Mouse (Mus musculus) testis, adult 2 months (tissue): ENCODE data around the gene Kazn. TPM values are rescaled to one million over a fixed set of nuclear protein-coding genes. Genes with fewer than 3 reads are reported as not detected.

Experiments used
- H3K27ac ChIP-seq: fragments of 200-500 bp; 2 replicates; pipeline ENCODE4 v1.5.1; 2012; ENCODE audit warnings: low read depth, low read length; ENCODE audit not compliant: control insufficient read depth, insufficient read depth
- H3K27me3 ChIP-seq: fragments of 200-500 bp; 2 replicates; pipeline ENCODE4 v1.6.1; 2012; ENCODE audit warnings: mild to moderate bottlenecking, low read length, moderate library complexity; ENCODE audit not compliant: control insufficient read depth, insufficient read depth
- H3K36me3 ChIP-seq: fragments of 200-500 bp; 2 replicates; pipeline ENCODE4 v1.6.1; 2012; ENCODE audit warnings: mild to moderate bottlenecking, low read length; ENCODE audit not compliant: control insufficient read depth, insufficient read depth
- H3K4me1 ChIP-seq: fragments of 200-500 bp; 2 replicates; pipeline ENCODE4 v1.6.1; 2012; ENCODE audit warnings: low read length; ENCODE audit not compliant: control insufficient read depth, insufficient read depth
- H3K4me3 ChIP-seq: fragments of 200-500 bp; 2 replicates; pipeline ENCODE4 v1.5.1; 2012; ENCODE audit warnings: low read depth, mild to moderate bottlenecking, low read length, moderate library complexity, mixed read lengths; ENCODE audit not compliant: control insufficient read depth
- CTCF ChIP-seq: fragments of 200-500 bp; IDR thresholded peaks from 2 replicates; pipeline ENCODE4 v1.5.1; 2012; ENCODE audit warnings: low read depth, mild to moderate bottlenecking, inconsistent platforms, low read length, moderate library complexity; ENCODE audit not compliant: control insufficient read depth, insufficient read depth, insufficient replicate concordance
- POLR2A ChIP-seq: fragments of 200-500 bp; IDR thresholded peaks from 2 replicates; pipeline ENCODE4 v1.6.1; 2012; ENCODE audit warnings: low read depth, mild to moderate bottlenecking, inconsistent platforms, low read length, moderate library complexity; ENCODE audit not compliant: control insufficient read depth
- polyA plus RNA-seq: library from polyadenylated mRNA; depleted of rRNA; stranded (reverse); fragments of >200 nt; gene quantifications from 2 replicates; pipeline ENCODE4 v1.2.3, GENCODE M21; 2012

Gene Kazn
- polyA plus RNA-seq, 1 experiment = 9.6 TPM

GRCm38 (mm10) chr4:142223898-142224645 is 15.1 kb downstream of the Kazn start:
- TF ChIP-seq POLR2A = no peak
- no peak for TF ChIP-seq CTCF
- H3K27me3 ChIP-seq = no peaks in the 10 kb centered on the region
- peaks cover 6% of the 10 kb centered on the region for H3K4me1 ChIP-seq
- no peaks in the 10 kb centered on the region for H3K36me3 ChIP-seq
- no peak overlapping the region for H3K27ac ChIP-seq
- H3K4me3 ChIP-seq = no peak overlapping the region

DNA sequence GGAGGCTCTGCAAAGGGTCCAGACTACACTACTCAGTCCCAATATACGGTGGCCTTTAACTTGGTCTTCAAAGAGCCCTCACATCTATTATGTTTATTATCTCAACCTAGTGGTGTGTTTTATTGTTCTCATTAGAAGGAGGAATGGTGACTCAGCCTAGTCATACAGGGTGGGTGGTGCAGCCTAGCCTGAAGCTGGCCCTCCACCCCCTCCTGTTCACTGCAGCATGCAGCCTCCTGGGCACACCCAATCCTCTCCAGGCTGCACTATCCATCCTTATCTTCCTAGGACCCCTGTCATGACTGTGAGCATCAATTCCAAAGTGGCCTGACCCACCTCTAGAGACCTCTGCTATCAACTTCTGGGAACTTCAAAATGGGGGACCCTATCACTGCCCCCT is 16.8 kb downstream of the Kazn start:
- no peak for TF ChIP-seq CTCF
- no peak for TF ChIP-seq POLR2A
- Histone ChIP-seq H3K4me1 (peaks cover 5% of the 10 kb centered on the region; the same call in 1 of the 2 replicates), H3K4me3 (no peak overlapping the region), H3K27ac (no peak overlapping the region), H3K36me3 (no peaks in the 10 kb centered on the region), H3K27me3 (no peaks in the 10 kb centered on the region)

GRCm38 (mm10) chr4:142221757-142222072 is 17.5 kb downstream of the Kazn start:
- no peak overlapping the region for H3K27ac ChIP-seq
- H3K4me3 ChIP-seq = no peak overlapping the region
- H3K4me1 ChIP-seq = peaks cover 5% of the 10 kb centered on the region; the same call in 1 of the 2 replicates
- H3K36me3 ChIP-seq = no peaks in the 10 kb centered on the region
- TF ChIP-seq POLR2A (no peak), CTCF (no peak)
- no peaks in the 10 kb centered on the region for H3K27me3 ChIP-seq

GRCm38 (mm10) chr4:142221025-142221756 is 18.0 kb downstream of the Kazn start:
- no peaks in the 10 kb centered on the region for H3K27me3 ChIP-seq
- TF ChIP-seq POLR2A = no peak
- no peak for TF ChIP-seq CTCF
- no peak overlapping the region for H3K27ac ChIP-seq
- peaks cover 5% of the 10 kb centered on the region; the same call in 1 of the 2 replicates for H3K4me1 ChIP-seq
- H3K4me3 ChIP-seq = no peak overlapping the region
- H3K36me3 ChIP-seq = no peaks in the 10 kb centered on the region

GRCm38 (mm10) chr4:142218997-142219396 is 20.2 kb downstream of the Kazn start:
- peaks cover 5% of the 10 kb centered on the region; the same call in 1 of the 2 replicates for H3K4me1 ChIP-seq
- H3K27ac ChIP-seq = no peak overlapping the region
- no peak for TF ChIP-seq POLR2A
- no peak for TF ChIP-seq CTCF
- H3K27me3 ChIP-seq = no peaks in the 10 kb centered on the region
- H3K36me3 ChIP-seq = no peaks in the 10 kb centered on the region
- H3K4me3 ChIP-seq = no peak overlapping the region

GRCm38 (mm10) chr4:142217048-142217447 is 22.2 kb downstream of the Kazn start:
- Histone ChIP-seq H3K4me3 (no peak overlapping the region), H3K27me3 (no peaks in the 10 kb centered on the region), H3K27ac (no peak overlapping the region), H3K36me3 (no peaks in the 10 kb centered on the region), H3K4me1 (peaks cover 1% of the 10 kb centered on the region; the same call in 1 of the 2 replicates)
- TF ChIP-seq POLR2A (no peak), CTCF (no peak)

GRCm38 (mm10) chr4:142215760-142216159 is 23.4 kb downstream of the Kazn start:
- Histone ChIP-seq H3K36me3 (no peaks in the 10 kb centered on the region), H3K27me3 (no peaks in the 10 kb centered on the region), H3K27ac (no peak overlapping the region), H3K4me1 (no peaks in the 10 kb centered on the region; the same call in 1 of the 2 replicates), H3K4me3 (no peak overlapping the region)
- TF ChIP-seq POLR2A (no peak), CTCF (no peak)

DNA sequence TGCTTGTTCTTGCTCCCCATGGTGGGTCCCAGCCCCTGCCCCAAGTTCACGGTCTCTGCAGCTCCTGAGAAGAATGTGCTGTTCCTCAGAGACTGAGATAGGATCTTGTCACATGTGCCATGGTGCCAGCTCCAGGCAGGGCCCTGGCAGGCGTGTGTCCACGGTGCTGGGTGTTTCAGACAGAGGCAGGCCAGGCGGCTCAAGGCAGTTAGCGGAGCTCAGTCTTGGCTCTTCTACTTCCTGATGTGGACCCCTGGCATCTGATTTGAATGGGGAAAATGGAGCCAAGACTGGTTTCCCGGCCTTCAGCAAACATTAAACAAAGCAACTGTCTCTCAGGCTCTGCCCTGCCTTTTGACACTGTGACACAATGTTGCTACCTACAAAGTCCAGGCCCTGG is 24.7 kb downstream of the Kazn start:
- Histone ChIP-seq H3K27me3 (no peaks in the 10 kb centered on the region), H3K36me3 (no peaks in the 10 kb centered on the region), H3K4me1 (no peaks in the 10 kb centered on the region; the same call in 1 of the 2 replicates), H3K4me3 (no peak overlapping the region), H3K27ac (peak overlapping the region; percentile 27; the same call in 1 of the 2 replicates)
- no peak for TF ChIP-seq POLR2A
- TF ChIP-seq CTCF = no peak
